Mouse (Mus musculus): ENCODE results near the gene Perm1.

Perm1 gene

DNA sequence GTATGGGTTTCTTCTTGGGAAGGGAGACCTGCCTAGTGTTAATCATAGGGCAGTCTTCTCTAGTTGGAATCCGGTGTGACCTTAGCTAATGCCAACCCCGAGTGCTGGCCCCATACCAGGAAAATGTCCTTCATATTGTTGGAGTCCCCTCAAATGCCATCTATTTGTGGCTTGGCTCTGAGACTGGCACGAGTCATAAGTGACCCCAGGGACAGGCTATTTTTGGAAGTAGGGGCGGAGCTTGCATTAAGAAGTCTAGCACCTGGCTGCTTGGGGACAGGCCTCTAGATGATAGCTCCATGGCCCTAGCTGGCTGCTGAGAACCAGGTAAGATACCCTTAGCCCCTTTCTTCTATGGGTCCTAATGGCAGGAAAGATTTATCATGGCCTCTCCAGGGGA, at the start of gene Perm1:
TSS of gene Perm1 (plus strand) at position 220 of the 400 bp plus-strand sequence.
- in situ Hi-C loops (cut with MboI; ENCODE audit: unreplicated experiment in 2 of 2), result no loop called here

DNA sequence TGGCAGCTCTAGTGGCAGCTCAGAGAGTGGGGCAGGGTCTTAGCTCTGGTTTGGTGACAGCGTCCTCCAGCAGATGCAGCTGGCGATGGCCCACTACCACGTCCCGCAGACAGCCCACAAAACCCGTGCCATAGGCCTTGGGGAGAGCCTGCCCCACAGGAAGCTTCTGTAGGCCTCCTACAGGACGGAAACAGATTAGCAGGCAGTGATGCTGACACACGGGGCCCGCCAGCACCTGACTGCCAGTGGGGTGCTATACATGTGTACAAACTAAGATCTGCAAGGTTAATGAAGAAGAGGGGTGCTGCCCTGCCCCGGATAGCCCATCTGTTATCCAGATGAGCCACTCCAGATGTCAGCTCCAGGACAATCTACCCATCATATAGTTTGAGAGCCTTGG, 49.2 kb upstream of the Perm1 start:
- in situ Hi-C loops (cut with MboI; ENCODE audit: unreplicated experiment in 2 of 2), result no loop called here

DNA sequence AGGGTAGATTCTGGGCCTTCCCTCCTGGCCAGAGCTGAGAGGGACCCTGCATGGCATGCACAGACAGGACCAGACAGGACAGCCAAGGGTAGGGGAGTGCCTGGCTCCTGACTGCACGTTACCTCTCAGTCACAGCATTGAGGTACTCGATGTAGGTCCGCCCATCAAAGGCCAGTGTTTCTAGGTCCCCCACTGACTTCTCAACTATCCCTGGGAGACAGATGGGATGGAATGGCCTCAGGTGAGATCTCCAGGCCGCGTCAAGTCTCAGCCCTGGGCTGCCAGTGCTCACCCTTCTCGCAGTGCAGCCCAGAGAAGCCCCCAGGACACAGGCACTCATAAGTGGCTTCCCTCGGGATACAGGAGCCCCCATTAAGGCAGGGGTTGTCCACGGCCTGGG, 47.1 kb upstream of the Perm1 start:
- in situ Hi-C loops (cut with MboI; ENCODE audit: unreplicated experiment in 2 of 2), result no loop called here

DNA sequence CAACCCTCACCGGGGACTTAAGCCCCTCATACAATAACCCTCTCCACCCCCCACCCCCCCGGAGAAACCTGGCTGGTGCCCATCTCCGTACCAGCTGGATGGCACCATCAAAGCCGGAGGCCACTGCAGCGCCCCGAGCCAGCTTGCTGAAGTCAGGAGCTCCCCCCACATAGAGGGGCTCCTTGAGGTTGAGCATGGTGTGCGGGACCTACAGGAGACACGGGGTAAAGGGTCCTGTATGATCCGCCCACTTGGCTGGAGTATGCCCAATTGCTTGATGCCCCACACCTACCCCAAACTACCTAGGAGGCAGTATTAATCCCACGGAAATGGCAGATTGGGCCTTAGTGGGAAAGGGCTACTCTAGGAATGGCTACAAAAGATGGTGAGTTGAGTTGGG, 46.5 kb upstream of the Perm1 start:
- in situ Hi-C loops (cut with MboI; ENCODE audit: unreplicated experiment in 2 of 2), result no loop called here

DNA sequence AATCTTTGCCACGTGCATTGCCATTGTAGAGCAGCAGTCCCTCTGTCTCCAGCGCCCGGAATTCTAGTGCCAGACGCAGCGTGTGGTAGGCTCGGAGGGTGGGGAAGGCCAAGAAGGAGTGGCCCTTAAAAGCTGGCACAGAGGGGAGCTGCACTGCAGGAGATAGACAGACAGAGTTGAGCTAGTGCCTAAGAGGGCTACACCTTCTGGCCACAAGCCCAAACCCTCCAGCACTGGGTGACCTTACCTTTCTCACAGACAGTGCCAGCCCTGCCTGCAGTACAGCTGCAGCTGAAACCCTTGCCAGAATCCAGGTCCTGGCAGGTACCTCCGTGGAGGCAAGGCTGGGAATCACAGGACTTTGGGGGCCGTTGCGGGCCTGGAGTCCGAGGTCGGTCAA, 43.8 kb upstream of the Perm1 start:
- in situ Hi-C loops (cut with MboI; ENCODE audit: unreplicated experiment in 2 of 2), result no loop called here

DNA sequence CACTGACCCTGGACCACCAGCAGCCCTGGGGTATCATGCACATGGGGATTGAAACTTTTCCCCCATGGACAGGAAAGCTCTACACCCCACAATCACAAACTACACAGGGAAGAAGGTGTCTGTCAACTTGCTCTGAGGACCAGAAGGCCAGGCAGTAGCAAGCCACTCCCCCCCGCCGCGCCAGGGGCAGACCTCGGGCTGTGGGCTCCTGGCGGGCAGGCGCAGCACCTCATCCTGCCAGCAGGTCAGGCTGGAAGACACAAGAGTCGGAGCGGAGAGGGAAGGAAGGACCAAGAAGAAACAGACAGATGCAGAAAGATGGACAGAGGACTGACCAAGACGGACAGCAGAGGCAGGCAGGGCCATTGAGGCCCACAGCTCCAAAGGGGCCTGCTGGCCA, 38.0 kb upstream of the Perm1 start:
- in situ Hi-C loops (cut with MboI; ENCODE audit: unreplicated experiment in 2 of 2), result no loop called here

DNA sequence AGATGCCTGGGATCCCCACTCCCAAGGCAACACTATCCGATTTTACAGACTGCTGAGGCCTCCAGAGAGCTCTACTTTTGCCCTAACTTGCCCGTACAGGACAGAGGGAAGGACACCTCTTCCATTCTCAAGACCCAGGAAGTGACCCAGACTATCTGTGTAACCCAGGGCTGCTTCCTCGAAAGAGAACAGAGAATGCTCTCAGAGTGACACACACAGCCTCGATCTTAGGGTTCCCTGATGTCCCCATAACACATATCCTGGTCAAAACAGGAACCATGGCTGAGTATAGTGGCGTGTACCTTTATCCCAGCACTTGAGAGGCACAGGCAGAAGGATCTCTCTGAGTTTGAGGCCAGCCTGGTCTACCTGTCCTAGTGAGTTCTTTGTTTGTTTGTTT, 31.9 kb upstream of the Perm1 start:
- in situ Hi-C loops (cut with MboI; ENCODE audit: unreplicated experiment in 2 of 2), result loop anchor here in 1 of 2 experiments (5.0 kb wide), 1 partner anchor 66 kb away; no protein-coding TSS in a partner anchor

DNA sequence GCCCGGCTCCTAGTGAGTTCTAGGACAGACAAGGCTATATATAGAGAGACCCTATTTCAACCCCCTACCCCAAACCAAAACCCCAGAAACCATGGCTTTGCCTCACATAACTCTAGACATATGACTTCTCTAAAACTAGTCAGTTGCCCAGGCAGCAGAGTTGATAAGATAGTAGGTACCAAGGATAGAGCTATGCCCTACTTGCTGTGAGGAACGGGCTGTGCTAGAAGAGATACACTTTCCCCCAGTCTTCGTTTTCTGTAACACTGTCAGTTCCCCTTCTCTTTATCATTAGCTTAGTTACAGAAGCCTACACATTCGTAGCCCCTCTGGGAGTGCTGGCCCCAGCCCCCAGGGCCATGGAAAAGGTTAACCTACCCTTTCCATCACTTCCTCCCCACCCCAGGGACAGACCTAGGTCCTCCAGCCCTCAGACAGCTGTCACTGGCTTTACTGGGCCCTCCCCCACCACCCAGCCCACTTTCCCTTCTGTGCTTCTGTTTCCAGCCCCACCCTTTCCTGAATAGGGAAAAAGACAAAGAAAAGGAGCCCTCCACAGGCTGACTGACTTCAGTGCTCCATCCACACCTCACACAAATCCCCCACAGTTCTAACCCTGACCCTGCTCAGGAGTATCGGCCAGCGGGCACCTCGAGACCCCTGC, 31.2 kb upstream of the Perm1 start:
- in situ Hi-C loops (cut with MboI; ENCODE audit: unreplicated experiment in 2 of 2), result loop anchor here in 1 of 2 experiments (5.0 kb wide), 1 partner anchor 67 kb away; no protein-coding TSS in a partner anchor

DNA sequence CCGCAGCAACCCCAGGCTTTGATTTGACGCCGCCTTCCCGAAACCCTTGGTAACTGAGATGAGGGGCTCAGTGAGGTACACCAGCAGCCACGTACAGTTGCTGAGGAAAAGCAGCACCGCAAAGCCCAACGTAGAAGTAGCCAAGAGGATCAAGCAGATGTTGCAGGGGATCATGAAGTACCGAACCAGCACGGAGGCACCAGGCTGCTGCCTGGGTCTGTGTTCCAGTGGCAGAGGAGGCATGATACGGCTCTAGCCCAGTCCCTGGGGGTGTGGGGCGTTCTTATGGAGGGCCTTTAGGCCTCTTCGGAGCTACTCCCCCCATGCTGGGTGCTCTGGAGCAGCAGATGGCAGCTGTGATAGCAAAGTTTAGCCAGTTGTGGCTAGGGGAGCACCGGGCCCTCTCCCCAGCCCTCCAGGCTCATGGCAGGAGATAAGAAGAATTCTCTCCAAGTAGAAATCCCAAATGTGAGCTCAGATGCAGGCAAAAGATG, 30.2 kb upstream of the Perm1 start:
- in situ Hi-C loops (cut with MboI; ENCODE audit: unreplicated experiment in 2 of 2), result loop anchor here in 1 of 2 experiments (5.0 kb wide), 1 partner anchor 58 kb away; no protein-coding TSS in a partner anchor

DNA sequence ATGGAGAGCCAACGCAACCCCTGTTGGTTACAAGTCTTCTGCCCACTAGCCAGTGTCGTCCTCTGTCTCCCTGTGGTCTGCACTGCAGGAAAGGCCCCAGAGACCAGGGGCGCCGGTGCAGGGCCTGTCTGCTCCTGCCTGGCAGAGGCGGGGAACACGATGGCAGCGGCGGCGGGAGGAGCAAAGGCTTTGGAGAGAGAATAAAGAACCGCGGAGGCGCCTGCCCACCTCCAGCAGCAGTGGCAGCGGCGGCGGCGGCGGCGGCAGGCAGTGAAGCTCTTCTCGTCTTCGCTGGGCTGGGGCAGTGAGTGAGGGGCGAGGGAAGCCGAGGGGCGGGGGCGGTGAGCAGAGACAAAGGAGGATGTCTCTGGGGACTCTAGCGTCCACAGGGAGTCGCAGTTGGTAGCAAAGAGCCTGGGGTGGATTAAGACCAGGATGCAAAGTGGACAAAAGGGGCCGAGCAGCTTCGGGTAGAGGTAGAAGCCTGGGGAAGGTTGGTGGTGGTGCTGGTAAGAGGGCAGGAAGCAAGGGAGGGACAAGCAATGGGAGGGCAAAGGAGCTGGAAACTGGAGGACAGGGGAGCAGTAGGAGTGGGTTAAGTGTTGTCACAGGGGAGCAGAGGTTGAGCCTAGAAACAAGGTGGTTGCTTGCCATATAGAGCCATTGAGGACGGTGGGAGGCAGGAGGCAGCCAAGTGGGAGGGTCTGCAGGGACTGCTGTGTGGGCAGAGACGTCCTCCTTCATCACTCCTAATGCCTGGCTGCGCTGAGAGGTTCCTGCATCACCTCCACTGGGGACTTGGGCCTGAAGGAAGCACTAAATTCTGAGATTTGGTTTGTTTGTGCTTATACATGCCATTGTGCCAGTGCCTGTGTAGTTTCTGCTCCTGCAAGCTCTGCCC, 29.5 kb upstream of the Perm1 start:
- in situ Hi-C loops (cut with MboI; ENCODE audit: unreplicated experiment in 2 of 2), result loop anchor here in 1 of 2 experiments (5.0 kb wide), 1 partner anchor 59 kb away; no protein-coding TSS in a partner anchor

DNA sequence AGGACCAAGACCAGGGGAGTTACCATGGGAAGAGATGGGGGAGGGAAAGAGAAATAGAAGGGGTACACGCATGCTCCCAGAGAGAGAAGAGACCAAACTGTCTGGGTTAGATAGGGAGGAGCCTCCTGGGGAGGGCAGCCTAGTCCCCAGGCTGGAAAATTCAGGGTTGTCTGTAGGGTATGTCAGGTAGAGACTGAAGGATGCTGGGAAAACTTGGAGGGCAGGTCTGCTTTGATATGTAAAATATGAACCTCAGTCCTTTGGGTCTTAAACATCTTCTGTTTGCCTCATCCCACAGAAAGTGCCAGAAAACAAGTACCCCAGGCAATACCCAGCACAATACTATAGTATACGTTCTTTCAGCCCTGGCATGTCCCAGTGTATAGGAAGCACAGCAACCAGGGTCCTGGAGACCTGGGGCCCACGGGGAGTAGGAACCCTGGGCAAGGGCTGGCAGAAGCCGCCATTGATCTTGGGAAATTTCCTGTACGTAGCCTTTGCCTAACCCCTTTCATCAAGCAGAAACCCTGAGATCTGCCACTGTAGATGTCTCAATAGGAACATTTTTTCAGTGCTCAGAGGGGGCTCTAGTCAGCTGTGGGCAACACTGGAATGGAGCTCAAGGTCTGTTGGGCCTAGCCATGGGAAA, 27.4 kb upstream of the Perm1 start:
- in situ Hi-C loops (cut with MboI; ENCODE audit: unreplicated experiment in 2 of 2), result loop anchor here in 1 of 2 experiments (5.0 kb wide), 1 partner anchor 61 kb away; no protein-coding TSS in a partner anchor

DNA sequence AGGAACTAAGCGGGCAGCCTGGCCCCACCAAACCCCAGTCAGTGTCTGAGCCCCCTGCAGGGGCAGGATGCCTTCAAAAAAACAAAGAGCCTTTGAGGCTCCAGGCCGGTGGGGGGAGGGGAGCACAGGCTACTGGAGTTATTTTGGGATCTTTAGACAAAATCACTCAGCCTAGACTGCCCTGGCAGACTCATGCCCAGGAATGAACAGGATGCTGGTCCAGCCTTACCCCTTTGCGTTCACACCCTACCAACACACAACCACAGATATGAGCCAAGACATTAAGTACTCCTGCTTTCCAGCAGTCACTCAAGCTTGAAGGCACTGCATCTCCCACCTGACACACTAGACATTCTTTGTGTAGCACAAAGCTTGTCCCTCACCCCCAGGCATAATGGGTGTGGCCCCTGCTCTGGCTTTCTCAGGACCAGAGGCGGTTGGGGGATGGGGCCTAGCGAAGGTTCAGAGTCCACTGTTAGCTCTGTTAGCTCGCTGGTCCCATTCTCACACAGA, 26.8 kb upstream of the Perm1 start:
- in situ Hi-C loops (cut with MboI; ENCODE audit: unreplicated experiment in 2 of 2), result loop anchor here in 1 of 2 experiments (5.0 kb wide), 1 partner anchor 62 kb away; no protein-coding TSS in a partner anchor

DNA sequence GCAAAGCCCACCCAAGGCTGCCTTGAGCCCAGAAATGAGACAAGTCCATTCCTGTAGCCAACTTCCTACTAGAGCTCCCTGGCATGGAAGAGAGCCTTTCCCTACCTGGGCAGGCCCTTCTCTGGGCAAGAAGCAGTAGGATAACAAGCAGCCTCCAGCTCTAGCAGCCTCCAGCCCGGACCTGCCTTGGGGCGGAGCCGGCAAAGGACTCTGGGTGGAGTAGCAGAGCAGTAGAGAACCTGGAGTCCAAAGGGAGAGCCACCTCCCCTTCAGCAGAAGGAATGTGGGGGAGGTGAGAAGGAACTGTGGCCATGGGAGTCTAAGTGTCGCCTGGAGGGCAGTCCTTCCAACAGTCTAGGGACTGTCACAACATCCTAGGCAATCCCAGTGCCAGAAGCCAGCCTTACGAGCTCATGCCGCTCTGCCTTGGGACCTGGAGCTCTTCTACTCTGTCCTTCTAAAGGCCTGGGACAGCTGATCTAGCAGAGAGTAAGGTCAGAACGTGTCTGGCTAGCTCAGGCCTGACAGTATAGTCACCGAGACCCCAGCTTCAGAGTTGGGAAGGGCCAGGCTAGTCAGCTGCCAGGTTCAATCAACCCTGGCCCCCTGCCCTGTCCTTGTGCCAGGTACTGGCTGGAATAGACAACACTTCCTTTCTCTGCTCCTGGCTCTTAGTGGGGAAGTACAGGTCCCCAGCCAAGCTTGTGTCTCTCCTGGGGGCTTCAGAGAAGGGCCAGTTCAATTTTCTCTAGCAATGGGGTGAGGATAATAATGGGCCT, 23.1 kb upstream of the Perm1 start:
- in situ Hi-C loops (cut with MboI; ENCODE audit: unreplicated experiment in 2 of 2), result no loop called here

DNA sequence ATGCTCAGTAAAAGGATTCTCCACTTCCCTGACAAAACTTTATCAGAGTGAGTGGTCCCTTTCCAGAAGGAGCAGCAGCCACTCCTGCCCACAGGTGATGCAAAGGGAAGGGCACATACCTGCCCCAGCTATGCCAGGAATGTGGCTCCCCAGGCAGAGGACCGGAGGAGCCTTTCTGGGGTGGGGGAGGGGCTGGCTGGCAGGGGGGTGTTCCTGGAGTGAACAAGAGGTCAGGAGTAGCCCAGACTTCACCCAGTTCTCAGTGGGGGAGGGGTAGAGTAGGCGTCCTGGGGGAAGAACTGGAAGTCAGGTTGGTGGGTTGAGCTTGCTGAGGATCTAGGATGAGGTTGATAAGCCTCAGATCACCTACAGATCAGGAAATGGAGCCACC, 22.5 kb upstream of the Perm1 start:
- in situ Hi-C loops (cut with MboI; ENCODE audit: unreplicated experiment in 2 of 2), result no loop called here

DNA sequence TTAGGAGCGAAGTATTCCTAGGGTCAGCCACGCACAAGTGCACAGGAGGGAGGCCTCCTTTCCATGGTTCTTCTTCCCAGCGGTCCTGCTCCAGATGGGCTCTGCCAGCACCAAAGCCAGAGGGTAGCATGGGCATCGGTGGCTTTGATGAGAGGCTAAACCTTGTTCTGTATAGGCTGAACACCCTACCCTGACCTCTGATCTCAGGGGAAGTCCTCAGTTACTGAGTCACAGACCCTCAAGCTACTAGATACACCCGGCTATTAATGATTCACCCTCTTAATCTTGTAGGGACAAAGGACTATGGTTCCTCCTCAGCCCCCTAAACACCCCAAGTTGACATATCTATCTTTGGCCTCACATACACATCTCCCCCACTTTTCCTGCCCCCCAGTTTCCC, 21.8 kb upstream of the Perm1 start:
- in situ Hi-C loops (cut with MboI; ENCODE audit: unreplicated experiment in 2 of 2), result no loop called here

DNA sequence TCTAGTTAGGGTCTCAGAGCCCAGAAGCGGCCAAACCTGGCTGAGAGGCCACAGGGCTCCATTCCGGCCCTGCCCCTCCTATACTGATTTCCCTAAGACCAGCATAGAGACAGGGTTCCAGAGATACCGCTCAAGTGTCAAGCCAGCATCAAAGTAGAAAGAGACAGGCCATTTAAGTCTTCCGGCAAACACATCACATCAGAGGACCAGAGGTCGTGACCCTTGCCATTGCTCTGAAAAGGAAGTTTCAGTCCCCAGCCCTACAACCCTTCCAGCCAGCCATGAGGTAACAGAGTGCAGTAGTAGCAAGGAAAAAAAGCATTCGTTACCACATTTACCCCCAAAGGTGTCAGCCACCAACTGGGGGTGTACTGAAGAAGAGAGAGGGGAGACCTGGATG, 21.3 kb upstream of the Perm1 start:
- in situ Hi-C loops (cut with MboI; ENCODE audit: unreplicated experiment in 2 of 2), result no loop called here

DNA sequence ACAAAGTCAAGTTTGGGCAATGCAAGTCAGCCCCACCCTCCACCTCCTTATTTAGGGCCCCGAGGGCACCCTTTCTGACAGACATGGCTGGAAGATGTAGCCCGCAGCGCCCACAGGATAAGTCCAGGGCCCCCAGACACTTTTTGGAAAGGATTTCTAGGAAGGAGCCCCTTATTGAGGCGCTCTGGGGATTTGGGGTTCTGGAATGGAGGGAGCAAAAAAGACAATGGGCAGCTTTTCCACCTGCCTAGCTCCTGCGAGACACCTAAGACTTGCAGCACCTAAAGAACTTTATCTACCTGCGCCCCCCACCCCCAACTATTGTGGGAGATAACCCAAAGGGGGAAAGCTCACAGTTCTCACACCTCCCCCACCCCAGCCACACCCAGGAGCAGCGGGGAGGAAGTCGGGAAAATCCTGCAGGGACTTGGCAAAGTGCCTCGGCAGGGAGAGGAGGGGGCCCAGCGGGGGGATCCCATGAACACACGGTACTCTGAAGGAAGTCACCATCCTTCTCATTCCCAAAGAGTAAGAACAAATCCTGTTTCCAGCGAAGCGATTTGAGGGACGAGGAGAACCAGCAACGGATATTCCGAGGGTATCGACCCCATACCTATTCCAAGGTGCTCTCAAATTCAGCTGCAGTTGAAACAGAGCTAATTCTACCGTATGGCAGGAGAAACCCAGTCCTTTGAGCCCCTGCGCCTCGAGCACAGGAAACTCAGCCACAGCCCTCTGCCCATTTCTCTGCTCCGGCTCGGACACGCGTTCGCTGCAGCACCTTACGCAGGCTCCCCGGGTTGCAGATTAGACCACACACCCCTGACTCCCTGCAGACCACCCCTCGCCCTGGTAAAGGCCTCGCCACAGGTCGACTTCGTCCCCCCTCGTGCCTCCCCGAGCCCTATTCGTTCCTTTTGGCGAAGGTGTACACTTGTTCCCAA, 19.5 kb upstream of the Perm1 start:
- in situ Hi-C loops (cut with MboI; ENCODE audit: unreplicated experiment in 2 of 2), result no loop called here

DNA sequence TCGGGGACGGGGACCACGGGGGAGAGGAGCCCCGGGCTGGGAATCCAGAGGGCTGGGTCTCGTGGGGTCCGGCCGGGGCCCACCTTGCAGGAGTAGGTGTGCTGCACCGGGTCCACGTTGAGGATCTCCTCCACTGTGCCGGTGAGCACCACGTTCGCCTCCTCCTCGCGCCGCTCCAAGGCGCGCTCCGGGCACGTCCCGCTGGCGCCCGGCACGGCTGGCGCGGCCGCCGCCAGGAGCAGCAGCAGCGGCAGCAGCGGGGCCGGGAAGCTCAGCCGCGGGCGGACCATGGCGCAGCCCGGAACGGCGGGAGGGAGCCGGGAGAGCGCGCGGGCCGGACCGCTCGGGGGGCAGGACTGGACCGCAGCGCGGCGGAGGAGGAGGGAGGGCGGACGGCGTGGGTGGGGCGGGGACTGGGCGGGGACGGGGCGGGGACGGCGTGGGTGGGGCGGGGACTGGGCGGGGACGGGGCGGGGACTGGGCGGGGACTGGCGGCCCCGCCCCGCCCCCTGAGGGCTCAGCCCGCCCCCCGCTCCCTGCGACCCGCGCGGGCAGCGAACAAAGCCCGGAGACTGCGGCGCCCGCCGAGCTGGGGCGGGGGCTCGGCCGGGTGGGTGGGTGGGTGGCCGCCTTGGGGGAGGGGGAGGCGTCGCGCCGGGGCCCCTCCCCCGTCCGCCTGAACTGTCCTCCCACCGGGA, 18.4 kb upstream of the Perm1 start, which contains the start of gene Agrn:
TSS of gene Agrn (minus strand) at position 358 of the 698 bp plus-strand sequence.
- in situ Hi-C loops (cut with MboI; ENCODE audit: unreplicated experiment in 2 of 2), result no loop called here
